Mouse (Mus musculus) testis, adult 2 months (tissue): Measurements from ENCODE around the gene Ccl22.

Experiments
- CTCF ChIP-seq: fragments of 200-500 bp; IDR thresholded peaks from 2 replicates; pipeline ENCODE4 v1.5.1; 2012; ENCODE audit warnings: low read depth, mild to moderate bottlenecking, inconsistent platforms, low read length, moderate library complexity; ENCODE audit not compliant: control insufficient read depth, insufficient read depth, insufficient replicate concordance
- POLR2A ChIP-seq: fragments of 200-500 bp; IDR thresholded peaks from 2 replicates; pipeline ENCODE4 v1.6.1; 2012; ENCODE audit warnings: low read depth, mild to moderate bottlenecking, inconsistent platforms, low read length, moderate library complexity; ENCODE audit not compliant: control insufficient read depth

DNA sequence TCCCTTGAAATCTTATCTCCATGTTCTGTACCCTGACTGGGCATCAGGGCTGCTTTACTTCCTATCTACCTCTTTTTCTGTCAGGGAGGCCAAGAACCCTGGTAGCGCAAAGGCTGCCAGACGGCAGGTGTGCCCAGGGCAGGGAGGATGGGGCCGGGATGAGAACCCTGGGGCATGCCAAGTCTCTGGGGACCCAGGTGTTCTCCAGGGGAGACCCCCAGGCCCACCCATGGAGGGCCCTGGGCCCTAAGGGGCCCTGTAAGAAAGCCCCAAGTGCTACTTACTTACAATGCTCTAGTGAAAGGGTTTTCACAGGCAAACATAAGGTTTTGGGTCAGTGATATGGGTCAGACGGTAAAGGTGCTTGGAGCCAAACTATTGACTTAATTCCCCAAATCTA lies 3.7 kb upstream of the Ccl22 start:
- TF ChIP-seq CTCF (no peak), POLR2A (no peak)
